Mouse (Mus musculus) hindbrain, embryonic 14.5 days (tissue): ENCODE measurements at regions not wholly inside any gene's neighbourhood (a gene's known extent, or its start where the extent isn't known, plus 50 kb on each side); places are given as distances from the start of the nearest gene placed in this dataset.

Source experiments
- ATAC-seq: fragments of 200-750 bp; cut with Nextera tagmentation; 2 replicates; pipeline ENCODE4 v1.8.0; 2017; ENCODE audit warnings: moderate number of reproducible peaks, mild to moderate bottlenecking, moderate TSS enrichment, moderate library complexity; ENCODE audit not compliant: low FRiP score
- DNase-seq: peaks from one replicate; pipeline ENCODE4 v3.0.0-alpha.2; 2015; ENCODE audit warnings: low spot score
- H3K27ac ChIP-seq: fragments of 300-500 bp; sonication (generic); 2 replicates; pipeline ENCODE4 v1.5.1; 2014; ENCODE audit warnings: mild to moderate bottlenecking, moderate library complexity
- H3K27me3 ChIP-seq: fragments of 300-500 bp; sonication (generic); 2 replicates; pipeline ENCODE4 v1.6.1; 2014; ENCODE audit warnings: mild to moderate bottlenecking, low read length, mixed read lengths; ENCODE audit not compliant: control insufficient read depth, insufficient read depth
- H3K36me3 ChIP-seq: fragments of 300-500 bp; sonication (generic); replicated peaks from 2 replicates; pipeline ENCODE4 v1.6.1; 2014; ENCODE audit not compliant: control insufficient read depth, insufficient read depth
- H3K4me1 ChIP-seq: fragments of 300-500 bp; sonication (generic); replicated peaks from 2 replicates; pipeline ENCODE4 v1.6.1; 2014; ENCODE audit warnings: antibody characterized with exemption, low read length, mixed read lengths; ENCODE audit not compliant: control insufficient read depth, insufficient read depth
- H3K4me2 ChIP-seq: fragments of 300-500 bp; sonication (generic); replicated peaks from 2 replicates; pipeline ENCODE4 v1.6.1; 2014; ENCODE audit warnings: mild to moderate bottlenecking, moderate library complexity
- H3K4me3 ChIP-seq: fragments of 300-500 bp; sonication (generic); replicated peaks from 2 replicates; pipeline ENCODE4 v1.5.1; 2014; ENCODE audit warnings: mild to moderate bottlenecking, low read length
- H3K9ac ChIP-seq: fragments of 300-500 bp; sonication (generic); 2 replicates; pipeline ENCODE4 v1.6.1; 2014
- H3K9me3 ChIP-seq: fragments of 300-500 bp; sonication (generic); 2 replicates; pipeline ENCODE4 v1.6.1; 2016; ENCODE audit warnings: low read length; ENCODE audit not compliant: control insufficient read depth
- WGBS: fragments of 180-500 bp; shearing (Covaris S2); extraction: QIAGEN DNeasy Blood & Tissue Kit; methylation state at CpG from one replicate; pipeline ENCODE4 v1.1.7; 2014; 5-methylcytosine and 5-hydroxymethylcytosine counted together

DNA sequence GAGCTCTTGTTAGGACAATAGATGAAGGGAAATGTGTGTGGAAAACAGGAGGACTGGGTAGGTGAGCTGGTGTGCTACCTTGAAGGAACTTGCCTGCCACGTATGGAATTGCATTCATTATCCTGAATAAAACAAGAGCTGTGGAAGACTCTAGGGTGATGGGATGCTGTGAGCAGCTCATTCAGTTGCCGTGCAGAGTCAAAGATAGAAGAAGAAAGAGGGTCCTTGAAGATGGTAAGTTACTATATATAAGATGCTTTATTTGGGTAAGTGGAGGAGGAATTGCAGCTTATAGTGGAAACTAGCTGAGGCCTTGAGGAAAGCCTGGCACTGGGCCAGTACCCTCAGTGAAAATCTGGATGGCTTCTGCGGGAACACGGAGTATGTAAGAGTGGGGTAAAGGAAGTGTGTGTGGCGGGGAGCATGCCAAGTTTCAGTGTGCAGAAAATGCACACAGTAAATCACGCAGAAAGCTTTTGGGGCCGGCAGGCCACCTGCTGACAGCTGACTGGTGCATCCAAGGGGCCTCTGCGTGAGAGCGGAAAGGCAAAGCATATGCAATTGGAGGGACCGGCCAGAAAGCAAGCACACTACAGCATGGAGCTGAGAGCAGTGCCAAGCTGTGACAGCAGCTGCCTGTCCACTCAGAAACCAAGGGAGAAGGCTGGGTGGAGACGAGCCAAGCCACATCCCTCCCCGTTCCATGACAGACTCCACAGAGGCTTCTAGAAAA lies 149.7 kb upstream of the Vldlr start:
- Histone ChIP-seq H3K27me3 (no peaks in the 10 kb centered on the region), H3K27ac (no peak overlapping the region; the same call in 1 of the 2 replicates), H3K4me1 (no peaks in the 10 kb centered on the region), H3K4me2 (peak overlapping the region; percentile 23), H3K9me3 (no peaks in the 10 kb centered on the region), H3K9ac (no peak overlapping the region), H3K36me3 (no peaks in the 10 kb centered on the region), H3K4me3 (no peak overlapping the region)
- peak; percentile 70 for DNase-seq
- peak; percentile 94 for ATAC-seq
- WGBS = 38% methylated on average over 12 of the region's 12 CpGs

DNA sequence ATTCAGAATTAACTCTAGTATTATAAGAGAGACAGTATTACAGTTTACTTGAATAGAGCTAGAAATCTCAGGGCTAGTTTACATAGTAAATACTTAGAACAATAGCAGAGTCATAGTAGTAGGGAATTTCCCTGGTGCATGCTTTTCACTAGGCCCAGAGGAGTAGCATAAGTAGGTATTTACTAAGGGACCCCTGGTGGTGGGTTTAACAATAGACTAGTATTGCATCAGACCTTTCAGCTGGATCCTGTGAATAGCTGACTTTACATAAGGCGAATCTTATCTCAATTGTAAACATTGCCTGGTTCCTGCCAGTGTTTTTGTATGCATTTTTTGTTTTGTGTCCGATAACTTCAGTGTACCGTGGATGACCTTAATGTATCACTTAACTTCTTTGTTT lies 143.0 kb upstream of the Vldlr start:
- Histone ChIP-seq H3K4me3 (no peak overlapping the region), H3K9me3 (no peaks in the 10 kb centered on the region), H3K9ac (no peak overlapping the region), H3K36me3 (no peaks in the 10 kb centered on the region), H3K27ac (no peak overlapping the region), H3K27me3 (no peaks in the 10 kb centered on the region), H3K4me1 (no peaks in the 10 kb centered on the region), H3K4me2 (no peak overlapping the region)
- DNase-seq (no peak), ATAC-seq (no peak)
- WGBS = 78% methylated on average over 3 of the region's 3 CpGs

DNA sequence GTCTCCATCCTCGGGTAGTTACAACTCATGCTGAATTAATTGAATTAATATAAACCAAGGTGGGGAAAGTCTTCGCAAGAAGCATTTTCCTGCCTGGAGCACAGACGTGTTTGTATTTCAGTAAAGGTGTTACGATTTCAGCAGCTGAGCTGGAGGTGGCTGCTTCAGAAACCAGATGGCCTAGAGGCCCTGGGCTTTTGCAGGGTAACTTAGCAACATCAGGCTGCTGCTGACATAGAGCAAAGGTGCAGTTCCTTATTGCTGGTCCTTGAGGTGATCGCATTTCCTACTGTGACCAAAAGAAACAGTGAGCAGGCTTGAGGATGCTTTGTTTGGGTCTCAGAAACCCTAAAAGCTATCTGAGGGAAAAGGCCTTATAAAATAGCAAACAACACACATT lies 141.3 kb upstream of the Vldlr start:
- H3K27ac ChIP-seq = no peak overlapping the region
- no peak overlapping the region for H3K4me3 ChIP-seq
- DNase-seq (no peak), ATAC-seq (no peak)
- WGBS = 75% methylated on average over 5 of the region's 5 CpGs
- H3K4me2 ChIP-seq = no peak overlapping the region
- no peak overlapping the region for H3K9ac ChIP-seq
- H3K9me3 ChIP-seq = no peaks in the 10 kb centered on the region
- no peaks in the 10 kb centered on the region for H3K36me3 ChIP-seq
- H3K27me3 ChIP-seq = no peaks in the 10 kb centered on the region
- no peaks in the 10 kb centered on the region for H3K4me1 ChIP-seq

DNA sequence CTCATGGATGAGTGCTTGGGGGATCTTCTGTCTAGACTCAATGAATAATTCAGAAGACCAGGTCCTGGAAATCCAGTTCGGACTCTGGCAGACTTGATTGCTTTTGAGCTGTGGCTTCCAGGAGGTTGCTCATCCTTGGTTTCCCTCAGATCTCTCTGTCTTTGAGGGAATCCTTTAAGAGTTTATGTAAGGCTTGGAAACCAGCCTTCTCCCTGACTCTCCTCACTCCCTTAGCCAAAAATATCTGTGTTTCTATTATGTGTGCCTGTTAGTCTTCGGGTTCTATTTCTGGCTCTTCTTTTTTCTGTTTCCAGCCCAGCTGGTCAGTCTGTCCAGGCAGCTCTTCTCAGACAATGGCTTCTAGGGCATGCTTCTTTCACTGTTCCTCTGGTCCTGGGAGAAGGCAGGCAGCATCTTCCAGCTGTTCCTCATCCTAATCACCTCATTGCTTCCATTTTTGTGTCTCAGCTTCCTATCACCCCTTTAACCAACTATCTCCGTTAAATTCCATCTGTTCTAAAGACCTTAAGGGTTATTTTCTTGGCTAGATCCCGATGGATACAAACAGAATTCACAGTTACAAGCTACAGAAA lies 139.3 kb upstream of the Vldlr start:
- Histone ChIP-seq H3K36me3 (no peaks in the 10 kb centered on the region), H3K27me3 (no peaks in the 10 kb centered on the region), H3K9ac (no peak overlapping the region), H3K4me1 (no peaks in the 10 kb centered on the region), H3K9me3 (no peaks in the 10 kb centered on the region), H3K27ac (no peak overlapping the region), H3K4me2 (no peak overlapping the region), H3K4me3 (no peak overlapping the region)
- ATAC-seq (no peak), DNase-seq (no peak)
- WGBS = 76% methylated on average over 4 of the region's 4 CpGs

DNA sequence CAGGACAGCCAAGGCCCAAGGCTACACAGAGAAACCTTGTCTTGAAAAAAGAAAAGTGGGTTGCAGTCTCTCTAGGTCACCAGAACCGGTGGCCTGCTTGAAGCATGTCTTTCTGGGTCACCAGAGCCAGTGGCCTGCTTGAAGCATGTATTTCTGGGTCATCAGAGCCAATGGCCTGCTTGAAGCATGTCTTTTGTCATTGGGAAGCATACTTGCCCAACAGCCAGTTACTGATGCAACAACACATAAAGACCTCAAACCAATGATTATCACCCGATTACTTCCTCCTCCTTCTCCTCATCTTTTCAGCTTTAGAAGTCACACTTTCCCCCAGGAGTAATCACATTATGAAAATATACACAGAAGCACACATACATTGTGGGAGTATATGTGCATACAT lies 128.9 kb upstream of the Vldlr start:
- ATAC-seq (no peak), DNase-seq (no peak)
- WGBS = 89% methylated on average over 2 of the region's 2 CpGs
- no peaks in the 10 kb centered on the region for H3K36me3 ChIP-seq
- no peaks in the 10 kb centered on the region for H3K9me3 ChIP-seq
- H3K4me2 ChIP-seq = no peak overlapping the region
- no peak overlapping the region for H3K9ac ChIP-seq
- H3K4me3 ChIP-seq = no peak overlapping the region
- no peaks in the 10 kb centered on the region for H3K4me1 ChIP-seq
- H3K27me3 ChIP-seq = no peaks in the 10 kb centered on the region
- H3K27ac ChIP-seq = no peak overlapping the region

DNA sequence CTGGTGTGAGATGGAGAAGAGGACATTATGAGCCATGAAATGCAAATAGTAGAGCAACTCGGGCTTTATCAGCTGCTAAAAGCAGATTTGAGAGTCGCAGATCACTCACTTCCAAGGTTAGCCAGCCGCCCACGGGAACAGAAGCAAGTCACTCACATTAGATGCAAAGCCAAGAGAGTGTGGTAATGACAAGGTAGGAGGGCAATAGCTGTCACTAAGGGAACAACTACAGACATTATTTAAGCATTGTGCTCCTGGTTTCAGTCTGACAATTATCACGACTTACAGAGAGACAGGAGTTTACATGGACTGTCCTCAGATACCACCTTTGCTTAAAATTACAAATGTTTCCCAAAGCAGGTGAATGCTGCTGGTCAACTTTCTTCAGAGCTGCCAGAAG lies 128.5 kb upstream of the Vldlr start:
- Histone ChIP-seq H3K4me3 (no peak overlapping the region), H3K4me2 (no peak overlapping the region), H3K9me3 (no peaks in the 10 kb centered on the region), H3K4me1 (no peaks in the 10 kb centered on the region), H3K36me3 (no peaks in the 10 kb centered on the region), H3K27me3 (no peaks in the 10 kb centered on the region), H3K27ac (no peak overlapping the region), H3K9ac (no peak overlapping the region)
- ATAC-seq (no peak), DNase-seq (no peak)
- 87% methylated on average over 5 of the region's 5 CpGs for WGBS

DNA sequence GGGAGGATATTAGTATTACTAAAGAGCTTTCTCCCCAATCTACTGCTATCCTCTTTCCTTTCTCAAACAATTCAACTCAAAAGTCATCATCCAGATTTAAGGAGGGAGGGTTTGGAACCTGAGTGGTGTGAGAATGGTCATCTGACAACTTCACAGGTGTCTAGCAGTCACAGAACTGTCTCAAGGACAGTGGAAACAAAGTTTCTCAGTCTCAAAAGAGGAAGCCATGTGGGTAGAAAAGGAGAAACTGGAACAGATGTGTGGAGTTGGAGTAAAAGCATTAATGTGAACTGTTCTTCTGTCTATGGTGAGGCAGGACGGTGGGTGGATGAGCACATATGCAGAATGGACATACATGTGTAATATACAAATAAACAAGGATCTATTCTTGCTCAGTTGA lies 127.2 kb upstream of the Vldlr start:
- no peak for DNase-seq

DNA sequence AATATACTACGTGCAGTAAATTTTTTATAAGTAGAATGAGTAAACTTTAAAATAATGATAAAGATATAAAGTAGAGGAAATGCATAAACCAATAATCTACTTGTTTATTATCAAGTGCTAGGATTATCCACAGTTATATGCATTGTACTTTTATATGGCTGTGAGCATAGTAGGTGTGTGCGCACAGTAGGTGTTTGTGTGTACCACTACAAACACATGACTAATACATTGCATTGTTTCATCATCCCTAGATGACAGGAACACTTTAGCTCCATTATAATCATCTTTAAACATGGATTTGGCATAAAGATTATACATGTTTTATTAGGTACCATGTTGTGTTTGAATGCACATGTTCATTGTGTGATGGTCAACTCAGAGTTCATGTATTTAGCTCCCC lies 124.7 kb upstream of the Vldlr start:
- ATAC-seq = no peak
- WGBS = 98% methylated on average over 2 of the region's 2 CpGs

More for the DNA sequence above, 127.2 kb upstream of the Vldlr start:
- Histone ChIP-seq H3K9ac (no peak overlapping the region), H3K36me3 (no peaks in the 10 kb centered on the region), H3K4me3 (no peak overlapping the region), H3K27ac (no peak overlapping the region), H3K4me1 (no peaks in the 10 kb centered on the region), H3K4me2 (no peak overlapping the region), H3K27me3 (no peaks in the 10 kb centered on the region), H3K9me3 (no peaks in the 10 kb centered on the region)
- 96% methylated on average over 1 of the region's 1 CpGs for WGBS
- no peak for ATAC-seq

DNA sequence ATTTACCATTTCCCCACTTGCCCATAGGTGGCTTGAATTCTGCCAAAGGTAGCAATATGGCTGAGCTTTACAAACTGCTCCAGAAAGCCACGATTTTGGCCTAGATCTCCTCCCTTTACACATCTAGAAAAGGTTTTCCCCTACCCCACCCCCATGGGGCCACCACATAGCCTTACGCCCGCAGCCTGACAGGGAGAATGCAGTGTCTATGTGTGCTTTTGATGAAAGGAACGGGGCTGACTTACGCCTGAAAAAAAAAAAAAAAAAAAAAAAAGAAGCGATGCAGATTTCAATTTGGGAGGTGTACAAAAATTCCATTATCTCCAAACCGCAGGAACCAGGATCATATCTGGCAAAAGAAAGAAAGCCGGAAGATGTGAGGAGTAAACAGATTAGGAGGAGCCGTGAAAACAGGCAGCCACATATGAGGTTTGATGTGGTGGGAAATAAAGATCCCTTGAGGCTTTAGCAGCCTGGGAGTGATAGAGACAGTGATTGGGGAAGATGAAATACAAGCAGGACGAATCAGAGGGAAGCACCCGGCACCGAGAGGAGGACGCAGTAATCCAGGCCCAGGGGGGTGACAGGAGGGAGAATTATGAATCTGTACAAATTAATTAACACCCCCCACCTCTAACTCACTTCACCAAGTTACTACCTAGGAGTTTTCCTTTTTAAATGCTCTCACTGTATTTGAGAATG lies 121.4 kb upstream of the Vldlr start:
- no peaks in the 10 kb centered on the region for H3K27me3 ChIP-seq
- H3K4me1 ChIP-seq = no peaks in the 10 kb centered on the region; the same call in 1 of the 2 replicates
- H3K4me2 ChIP-seq = peak overlapping the region; percentile 23
- WGBS = 56% methylated on average over 13 of the region's 13 CpGs
- no peak overlapping the region for H3K9ac ChIP-seq
- H3K27ac ChIP-seq = no peak overlapping the region
- no peaks in the 10 kb centered on the region for H3K36me3 ChIP-seq
- H3K4me3 ChIP-seq = no peak overlapping the region
- DNase-seq = no peak
- no peaks in the 10 kb centered on the region for H3K9me3 ChIP-seq
- ATAC-seq = no peak

More for the DNA sequence above, 124.7 kb upstream of the Vldlr start:
- Histone ChIP-seq H3K27me3 (no peaks in the 10 kb centered on the region), H3K4me2 (no peak overlapping the region), H3K9ac (no peak overlapping the region), H3K4me1 (no peaks in the 10 kb centered on the region; the same call in 1 of the 2 replicates), H3K9me3 (no peaks in the 10 kb centered on the region), H3K4me3 (no peak overlapping the region), H3K27ac (no peak overlapping the region), H3K36me3 (no peaks in the 10 kb centered on the region)
- no peak for DNase-seq
